Mouse (Mus musculus): ENCODE data around the gene Gm16381.
"Not testable (repeated sequence)": the region's sequence is repeated elsewhere in the genome, so short reads cannot be mapped to it uniquely, and the experiment has no call there.

- TF ChIP-seq CTCF, POLR2A (IDR thresholded peaks at IDR 0.05; ENCODE audit: insufficient read depth, low read depth, low read length): not testable (repeated sequence)
Observed at GRCm38 (mm10) chr12:87602388-87602787, 42.0 kb downstream of the Gm16381 start, which contains the start of gene Oog1.
